Mouse (Mus musculus) E14TG2a.4 (cell line): ENCODE measurements around the gene Hrk.

Experiments
- H3K27me3 ChIP-seq: 2 replicates; pipeline ENCODE4 v1.6.1; 2014; ENCODE audit warnings: low read length, control low read depth; ENCODE audit not compliant: insufficient read depth
- H3K36me3 ChIP-seq: 2 replicates; pipeline ENCODE4 v1.6.1; 2014; ENCODE audit warnings: low read length, control low read depth; ENCODE audit not compliant: insufficient read depth
- H3K4me1 ChIP-seq: replicated peaks from 2 replicates; pipeline ENCODE4 v1.6.1; 2014; ENCODE audit warnings: low read depth, low read length, control low read depth
- H3K4me3 ChIP-seq: replicated peaks from 2 replicates; pipeline ENCODE4 v1.5.1; 2014; ENCODE audit warnings: mild to moderate bottlenecking, low read length
- H3K9me3 ChIP-seq: 2 replicates; pipeline ENCODE4 v1.6.1; 2014; ENCODE audit warnings: low read length, control low read depth
- CTCF ChIP-seq: conservative IDR thresholded peaks from 2 replicates; pipeline ENCODE4 v1.5.1; 2014; ENCODE audit warnings: low read length
- NANOG ChIP-seq: IDR thresholded peaks from 2 replicates; pipeline ENCODE4 v1.6.1; 2014; ENCODE audit warnings: borderline replicate concordance, low read length, mixed read lengths
- POU5F1 ChIP-seq: IDR thresholded peaks from 2 replicates; pipeline ENCODE4 v1.6.1; 2014; ENCODE audit warnings: low read length, borderline replicate concordance

The Hrk gene

DNA sequence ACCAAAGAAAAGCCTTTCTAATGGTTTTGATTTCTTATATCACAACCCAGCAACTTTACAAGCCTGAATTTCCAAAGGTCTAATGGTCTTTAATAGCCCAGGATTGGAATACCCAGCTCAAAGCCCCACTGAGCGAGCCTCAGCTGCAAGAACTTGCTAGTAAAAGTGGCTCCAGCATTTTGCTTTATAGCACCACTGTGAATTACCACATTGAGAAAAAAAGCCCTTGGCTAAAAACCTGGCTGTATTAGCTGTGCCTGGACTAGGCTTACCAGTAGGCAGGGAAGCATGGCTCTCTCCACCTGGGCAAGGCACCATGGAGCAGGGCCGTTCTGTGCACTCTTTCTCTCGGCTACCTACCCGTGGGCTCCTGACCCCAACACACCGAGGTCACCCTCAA, 28.1 kb upstream of the Hrk start:
- H3K4me3 ChIP-seq, result no peak overlapping the region
- H3K9me3 ChIP-seq, result no peaks in the 10 kb centered on the region
- TF ChIP-seq POU5F1 (no peak), NANOG (no peak), CTCF (no peak)
- H3K27me3 ChIP-seq, result no peaks in the 10 kb centered on the region
- 0 out of 2 replicates have a peak, but pooled peaks cover 2% of the 10 kb centered on the region for H3K4me1 ChIP-seq
- H3K36me3 ChIP-seq, result peaks cover 55% of the 10 kb centered on the region

GRCm38 (mm10) chr5:118139630-118140029, 24.8 kb upstream of the Hrk start:
- Histone ChIP-seq H3K36me3 (peaks cover 68% of the 10 kb centered on the region), H3K27me3 (no peaks in the 10 kb centered on the region), H3K4me3 (no peak overlapping the region), H3K4me1 (peaks cover 6% of the 10 kb centered on the region), H3K9me3 (no peaks in the 10 kb centered on the region)
- TF ChIP-seq POU5F1, result no peak

DNA sequence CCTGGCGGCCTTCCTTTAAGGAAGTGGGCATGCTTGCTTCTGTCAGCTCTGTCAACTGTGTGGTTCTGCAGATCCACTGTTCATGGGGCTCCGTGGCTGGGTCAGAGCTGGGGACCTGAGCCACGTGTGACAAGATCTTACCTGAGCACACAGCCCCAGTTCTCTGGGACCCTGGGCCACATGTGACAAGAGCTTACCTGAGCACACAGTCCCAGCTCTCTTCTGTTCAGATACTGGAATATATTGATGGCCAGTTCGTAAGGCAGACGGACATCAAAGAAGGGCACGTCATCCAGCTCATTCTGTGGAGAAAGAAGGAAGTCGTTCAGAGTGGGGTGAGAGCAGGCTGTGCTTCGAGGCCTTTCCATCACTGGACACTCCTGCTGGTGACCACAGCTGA, 22.0 kb upstream of the Hrk start:
- H3K36me3 ChIP-seq, result peaks cover 74% of the 10 kb centered on the region
- H3K27me3 ChIP-seq, result no peaks in the 10 kb centered on the region
- peaks cover 14% of the 10 kb centered on the region for H3K4me1 ChIP-seq
- H3K4me3 ChIP-seq, result no peak overlapping the region
- TF ChIP-seq POU5F1 (no peak), NANOG (no peak), CTCF (no peak)
- no peaks in the 10 kb centered on the region for H3K9me3 ChIP-seq

GRCm38 (mm10) chr5:118143211-118144026, 21.0 kb upstream of the Hrk start:
- Histone ChIP-seq H3K4me3 (no peak overlapping the region), H3K27me3 (no peaks in the 10 kb centered on the region), H3K4me1 (peaks cover 20% of the 10 kb centered on the region), H3K36me3 (peaks cover 66% of the 10 kb centered on the region), H3K9me3 (no peaks in the 10 kb centered on the region)
- TF ChIP-seq CTCF, result no peak
- TF ChIP-seq NANOG, result no peak
- no peak for TF ChIP-seq POU5F1

GRCm38 (mm10) chr5:118144327-118144726, 20.1 kb upstream of the Hrk start:
- Histone ChIP-seq H3K4me3 (no peak overlapping the region), H3K27me3 (no peaks in the 10 kb centered on the region), H3K4me1 (peaks cover 20% of the 10 kb centered on the region), H3K9me3 (no peaks in the 10 kb centered on the region), H3K36me3 (peaks cover 58% of the 10 kb centered on the region)
- TF ChIP-seq NANOG (no peak), POU5F1 (no peak), CTCF (no peak)

DNA sequence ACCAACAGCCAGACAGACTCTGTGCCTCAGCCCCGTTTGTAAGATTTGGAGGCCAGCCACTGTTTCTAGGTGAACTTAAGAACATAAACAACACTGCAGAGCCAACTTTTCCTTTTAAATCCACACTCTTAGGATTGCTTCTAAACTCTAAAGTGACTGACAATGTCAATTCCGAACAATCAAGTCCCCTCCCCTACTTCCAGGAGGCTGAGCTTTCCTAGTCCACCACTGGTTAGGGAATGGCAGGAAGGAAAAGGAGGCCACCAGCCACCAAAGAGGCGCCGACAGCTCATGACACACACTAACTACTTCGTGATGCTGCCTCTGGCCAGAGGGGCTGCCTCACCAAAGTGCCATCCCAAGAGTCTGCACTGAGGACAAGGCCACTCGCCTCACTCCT, 19.7 kb upstream of the Hrk start:
- Histone ChIP-seq H3K36me3 (peaks cover 58% of the 10 kb centered on the region), H3K27me3 (no peaks in the 10 kb centered on the region), H3K4me3 (no peak overlapping the region), H3K9me3 (no peaks in the 10 kb centered on the region), H3K4me1 (peaks cover 20% of the 10 kb centered on the region)
- TF ChIP-seq POU5F1, result no peak
- no peak for TF ChIP-seq NANOG
- TF ChIP-seq CTCF, result no peak

DNA sequence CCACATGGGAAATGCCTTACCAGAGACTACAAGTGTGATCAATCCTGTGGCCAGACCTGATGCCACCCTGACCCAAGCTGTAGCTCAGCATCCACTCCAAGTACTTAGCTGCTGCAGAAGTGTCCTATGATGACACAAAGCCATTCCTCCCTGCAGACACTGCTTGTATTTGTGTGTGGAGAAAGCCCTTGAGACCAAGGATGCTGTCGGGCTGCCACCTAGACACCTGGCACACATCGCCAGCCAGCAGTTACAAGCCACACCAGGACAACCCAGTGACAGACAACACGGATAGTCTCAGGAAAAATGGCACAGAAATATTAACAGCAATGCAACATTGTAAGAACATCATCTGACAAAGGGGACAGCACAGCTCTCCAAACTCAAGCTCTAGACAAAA, 19.0 kb upstream of the Hrk start:
- H3K4me1 ChIP-seq, result peaks cover 20% of the 10 kb centered on the region
- H3K36me3 ChIP-seq, result peaks cover 58% of the 10 kb centered on the region
- H3K9me3 ChIP-seq, result no peaks in the 10 kb centered on the region
- no peaks in the 10 kb centered on the region for H3K27me3 ChIP-seq
- H3K4me3 ChIP-seq, result no peak overlapping the region
- TF ChIP-seq CTCF (no peak), POU5F1 (no peak), NANOG (no peak)

- H3K4me1 ChIP-seq, result peaks cover 20% of the 10 kb centered on the region
These were observed 18.3 kb upstream of the Hrk start for GRCm38 (mm10) chr5:118145999-118146679.

More at GRCm38 (mm10) chr5:118145999-118146679, 18.3 kb upstream of the Hrk start:
- Histone ChIP-seq H3K36me3 (peaks cover 56% of the 10 kb centered on the region), H3K27me3 (no peaks in the 10 kb centered on the region), H3K9me3 (no peaks in the 10 kb centered on the region), H3K4me3 (no peak overlapping the region)
- no peak for TF ChIP-seq POU5F1
- no peak for TF ChIP-seq NANOG
- no peak for TF ChIP-seq CTCF
